Mouse (Mus musculus): Measurements from ENCODE around the gene Fxyd4.

The Fxyd4 gene

GRCm38 (mm10) chr6:117937222-117937932, at the start of gene Fxyd4:
TSS of gene Fxyd4 (minus strand) at chr6:117937692.
- DNase-seq: peak in 1 of 2 experiments; percentile 24

- DNase-seq: peak in 1 of 2 experiments; percentile 14
Observed at GRCm38 (mm10) chr6:117987173-117987572, 49.7 kb upstream of the Fxyd4 start.

DNA sequence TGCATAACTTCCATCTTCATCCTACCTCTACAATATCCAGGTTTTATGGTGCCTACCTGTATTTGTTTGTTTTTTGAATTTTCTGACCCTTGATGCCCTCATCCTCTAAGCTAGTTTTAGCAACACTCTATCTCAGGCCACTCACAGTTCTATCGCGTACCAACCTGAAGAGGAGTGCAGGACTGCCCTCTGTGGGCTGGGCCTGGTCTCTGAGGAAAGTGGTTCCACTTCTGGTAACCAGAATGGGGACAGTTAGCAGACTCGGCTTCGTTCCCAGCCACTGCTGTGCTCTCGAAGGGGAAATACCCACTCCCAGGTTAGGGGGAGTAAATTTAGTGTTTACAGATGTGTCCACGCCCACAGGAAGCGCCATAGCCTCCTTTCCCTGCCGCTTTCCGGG, 29.2 kb upstream of the Fxyd4 start:
- DNase-seq: no peak

DNA sequence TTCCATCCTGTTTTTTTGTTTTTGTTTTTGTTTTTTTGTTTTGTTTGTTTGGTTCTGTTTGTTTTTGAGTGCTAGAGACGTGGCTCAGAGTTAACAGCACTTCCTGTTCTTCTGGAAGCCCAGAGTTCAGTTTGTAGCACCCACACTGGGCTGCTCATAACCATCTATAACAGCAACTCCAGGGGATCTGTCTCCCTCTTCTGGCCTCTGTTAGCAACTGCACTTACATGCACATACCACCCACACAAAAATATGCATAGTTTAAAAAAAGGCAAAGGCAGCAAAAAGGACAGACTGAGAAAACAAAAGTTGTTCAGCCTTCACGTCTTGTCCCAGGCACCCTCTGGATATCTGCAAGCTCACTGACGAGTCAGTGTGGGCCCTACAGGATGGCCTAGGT, 25.7 kb upstream of the Fxyd4 start:
- DNase-seq: no peak

DNA sequence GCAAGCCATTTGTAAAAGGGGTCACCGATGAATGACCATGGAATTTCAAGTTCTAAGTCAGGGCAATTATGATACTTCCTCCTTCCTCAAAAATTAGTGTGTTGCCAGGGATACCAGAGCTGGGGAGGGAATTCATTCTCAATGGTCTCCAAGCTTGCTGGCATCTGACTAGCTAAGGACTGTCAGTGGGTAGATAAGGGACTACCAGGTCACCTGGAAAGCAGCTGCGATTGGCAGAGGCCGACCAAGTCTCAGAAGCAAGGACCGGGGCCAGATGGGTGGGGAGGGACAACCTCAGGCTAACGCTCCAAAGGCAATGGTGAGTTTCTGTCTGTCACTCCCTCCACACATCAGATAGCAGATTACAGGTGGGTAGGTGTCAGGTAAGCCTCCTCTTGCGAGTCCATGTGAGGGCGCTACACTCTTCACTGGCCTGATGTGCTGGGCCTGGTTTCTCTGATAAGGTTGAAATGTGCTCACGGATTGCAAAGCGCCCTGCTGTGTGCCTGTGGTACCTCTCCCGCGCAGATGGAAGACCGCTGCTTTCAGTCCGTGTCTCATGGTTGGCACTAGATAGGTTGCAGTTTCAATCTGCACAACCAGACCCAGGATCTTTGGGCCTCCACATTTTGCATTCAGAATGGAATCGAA, 19.5 kb upstream of the Fxyd4 start:
- peak; percentile 19 to 28 for DNase-seq

DNA sequence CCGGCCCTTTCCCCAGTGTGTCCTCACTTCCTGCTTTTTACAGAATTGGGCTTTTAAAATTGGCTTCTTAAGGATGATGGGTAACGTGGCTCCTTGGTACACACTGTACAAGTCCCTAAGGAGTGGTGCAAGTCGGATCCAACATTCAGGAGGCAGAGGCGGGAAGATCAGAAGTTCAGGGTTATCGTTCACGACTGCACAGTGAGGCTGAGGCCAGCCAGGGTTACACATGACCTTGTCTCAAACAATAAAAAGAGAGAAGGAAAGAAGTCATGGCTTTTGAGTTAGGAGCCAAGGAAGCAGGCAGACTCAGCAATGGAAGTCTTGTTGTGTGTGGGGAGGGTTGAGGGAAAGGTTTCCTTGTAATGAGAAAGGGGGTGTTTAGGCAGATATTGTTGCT, 18.7 kb upstream of the Fxyd4 start:
- DNase-seq: no peak

GRCm38 (mm10) chr6:117952330-117952729, 14.8 kb upstream of the Fxyd4 start:
- no peak for DNase-seq

- DNase-seq: no peak
Observed at GRCm38 (mm10) chr6:117943899-117944298, 6.4 kb upstream of the Fxyd4 start.

GRCm38 (mm10) chr6:117942769-117943168, 5.3 kb upstream of the Fxyd4 start:
- DNase-seq: peak; percentile 78 to 85

DNA sequence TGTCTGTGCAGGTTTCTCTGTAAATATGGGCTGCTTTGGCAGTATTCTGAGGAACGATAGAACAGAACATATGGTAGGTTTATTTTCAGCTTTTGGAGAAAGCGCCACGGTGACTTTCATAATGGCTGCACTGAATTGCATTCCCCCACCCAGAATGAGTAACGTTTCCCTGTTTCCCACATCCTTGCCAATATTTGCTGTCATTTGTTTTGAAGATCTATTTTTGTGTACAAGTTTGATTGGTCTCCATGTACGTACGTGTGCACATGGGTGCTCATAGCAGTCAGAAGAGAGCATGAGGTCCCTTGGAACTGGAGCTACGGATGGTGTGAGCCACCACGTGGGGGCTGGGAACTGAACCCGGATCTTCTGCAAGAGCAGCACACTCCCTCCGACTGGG, 1.5 kb upstream of the Fxyd4 start:
- peak; percentile 52 to 59 for DNase-seq

DNA sequence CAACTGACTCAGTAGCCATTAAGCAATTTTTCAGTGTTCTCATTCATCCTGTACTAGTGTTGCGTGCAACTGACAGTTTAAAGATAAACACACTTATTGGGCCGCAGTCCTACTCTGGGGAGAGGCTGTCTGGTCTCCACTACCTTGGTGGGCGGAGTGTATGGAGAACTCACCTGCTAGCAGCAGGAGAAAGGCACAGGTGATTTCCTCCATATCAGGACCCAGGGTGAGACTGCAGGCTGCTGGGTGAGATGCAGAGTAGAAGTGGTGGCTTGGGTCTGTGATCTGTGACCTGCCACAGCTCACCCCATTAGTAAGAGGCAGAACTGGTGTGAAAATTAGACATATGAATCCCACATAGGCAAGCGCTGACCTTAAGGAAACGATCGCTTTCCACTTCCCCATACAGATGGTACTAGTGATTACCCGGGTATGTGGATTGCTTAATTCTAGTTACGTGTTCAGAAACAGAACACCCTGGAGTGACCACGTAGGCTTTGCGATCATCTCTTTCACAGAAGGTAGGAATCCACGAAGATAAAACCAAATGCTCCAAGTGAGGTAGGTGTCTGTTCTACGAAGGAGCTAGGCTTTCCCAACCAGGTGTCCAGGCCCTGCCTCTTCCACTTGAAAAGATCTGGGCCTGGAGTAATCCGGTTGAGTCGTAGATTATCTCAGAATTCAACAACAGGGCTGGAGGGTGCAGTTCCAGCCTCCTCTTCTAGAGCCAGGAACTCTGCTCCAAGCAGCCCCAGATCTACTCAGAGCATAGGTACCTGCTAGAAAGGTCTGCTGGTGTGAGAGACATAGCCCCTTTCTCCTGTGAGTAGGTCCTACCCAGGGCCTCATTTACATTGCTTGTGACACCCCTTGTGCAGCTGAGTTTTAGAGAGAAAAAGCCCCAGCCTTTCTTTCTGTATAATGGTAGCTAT, 1.5 kb downstream of the Fxyd4 start:
- DNase-seq: no peak

- no peak for DNase-seq
Observed at GRCm38 (mm10) chr6:117934301-117934700, 3.2 kb downstream of the Fxyd4 start.

DNA sequence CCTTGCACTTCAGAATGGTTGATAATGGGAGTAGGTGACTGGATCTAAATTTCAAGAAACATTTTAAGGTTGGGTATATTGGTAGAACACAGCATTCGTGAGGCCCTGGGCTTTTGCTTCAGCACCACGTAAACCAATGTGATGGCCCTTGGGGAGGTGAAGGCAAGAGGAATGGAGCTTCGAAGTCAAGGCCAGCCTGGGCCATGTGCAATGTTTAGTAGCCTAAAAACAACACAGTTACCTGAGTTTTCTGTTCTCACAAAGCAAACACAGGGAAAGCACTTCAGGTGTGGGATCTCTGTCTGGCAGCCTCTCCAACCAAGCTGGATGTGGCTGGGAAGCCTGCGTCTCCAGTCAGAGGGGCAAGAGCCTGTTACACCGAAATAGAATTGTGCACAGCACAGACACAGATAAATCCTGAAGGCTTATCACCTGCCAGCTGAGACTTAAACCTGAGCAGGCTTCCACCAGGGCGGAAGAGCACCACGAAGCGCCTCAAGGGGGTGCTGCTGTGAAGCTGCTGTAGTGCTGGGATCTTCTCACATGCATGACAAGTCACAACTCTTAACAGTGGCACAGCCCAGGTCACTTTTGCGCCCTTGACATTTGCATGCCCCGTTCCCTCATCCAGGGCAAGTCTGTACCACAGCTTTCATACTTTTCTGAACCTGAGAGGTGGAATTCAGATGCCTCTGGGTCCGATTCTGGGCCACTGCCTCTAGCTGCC, 5.0 kb downstream of the Fxyd4 start:
- peak; percentile 49 to 64 for DNase-seq

GRCm38 (mm10) chr6:117929945-117930655, 7.4 kb downstream of the Fxyd4 start:
- DNase-seq: no peak

DNA sequence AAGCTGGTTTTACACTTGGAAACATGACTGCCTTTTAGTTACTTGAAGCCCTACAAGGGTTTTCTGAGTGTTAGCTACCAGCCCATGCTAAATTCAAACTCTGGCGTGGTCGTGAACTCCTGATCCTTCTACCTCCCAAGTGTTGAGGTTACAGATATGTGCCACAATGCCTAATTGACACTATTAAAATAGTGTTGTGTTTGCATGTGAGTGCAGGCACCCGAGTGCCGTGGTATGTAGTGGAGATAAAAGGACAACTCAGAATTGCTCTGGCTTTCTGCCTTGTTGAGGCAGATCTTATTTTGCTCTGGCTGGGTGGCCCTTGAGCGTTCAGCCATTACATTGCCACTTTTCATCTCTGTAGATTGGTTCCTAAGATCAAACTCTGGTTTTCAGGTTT, 8.7 kb downstream of the Fxyd4 start:
- DNase-seq: no peak

- DNase-seq: no peak
Observed at GRCm38 (mm10) chr6:117927955-117928354, 9.5 kb downstream of the Fxyd4 start.

DNA sequence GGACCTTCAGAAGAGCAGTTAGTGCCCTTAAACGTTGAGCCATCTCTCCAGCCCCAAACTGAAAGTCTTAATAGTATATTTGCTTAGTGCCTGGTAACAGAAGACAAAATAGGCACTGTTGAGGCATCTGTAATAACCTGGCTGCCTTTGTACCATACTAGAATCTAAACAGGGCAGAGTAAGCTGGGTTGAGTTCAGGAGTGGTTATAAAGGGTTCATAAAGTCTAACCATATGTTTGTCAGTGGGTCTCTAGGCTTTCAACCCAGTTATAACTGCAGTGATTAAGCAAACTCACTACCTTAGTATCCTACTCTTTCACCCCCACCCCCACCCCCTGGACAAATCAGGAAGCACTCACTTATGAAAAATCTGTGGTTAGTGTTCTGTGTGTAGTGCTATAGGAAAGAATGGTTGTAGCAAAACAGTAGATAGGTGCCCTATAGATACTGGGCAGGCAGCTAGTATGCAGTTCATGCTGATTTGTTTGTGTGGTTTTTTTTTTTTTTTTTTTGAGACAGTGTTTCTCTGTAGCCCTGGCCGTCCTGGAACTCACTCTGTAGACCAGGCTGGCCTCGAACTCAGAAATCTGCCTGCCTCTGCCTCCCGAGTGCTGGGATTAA, 10.5 kb downstream of the Fxyd4 start:
- DNase-seq: no peak

DNA sequence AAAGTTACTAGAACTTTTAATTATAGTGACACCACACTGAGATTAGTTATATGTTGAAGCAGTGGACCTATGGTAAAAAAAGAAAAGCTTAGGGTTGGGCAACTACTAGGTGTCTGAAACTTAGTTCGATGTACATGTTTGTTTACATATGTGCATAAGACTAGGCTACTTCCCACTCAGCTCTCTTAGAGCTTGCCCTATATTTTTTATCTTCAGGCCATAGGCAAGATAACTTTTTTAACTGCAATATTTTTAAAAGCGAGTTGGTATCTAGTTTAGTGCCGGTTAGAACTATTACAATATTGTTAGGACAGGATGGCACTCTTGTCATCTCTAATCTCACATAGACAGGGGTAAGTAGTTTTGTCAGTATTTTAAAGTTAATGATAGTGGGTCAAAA, 15.5 kb downstream of the Fxyd4 start:
- DNase-seq: no peak

DNA sequence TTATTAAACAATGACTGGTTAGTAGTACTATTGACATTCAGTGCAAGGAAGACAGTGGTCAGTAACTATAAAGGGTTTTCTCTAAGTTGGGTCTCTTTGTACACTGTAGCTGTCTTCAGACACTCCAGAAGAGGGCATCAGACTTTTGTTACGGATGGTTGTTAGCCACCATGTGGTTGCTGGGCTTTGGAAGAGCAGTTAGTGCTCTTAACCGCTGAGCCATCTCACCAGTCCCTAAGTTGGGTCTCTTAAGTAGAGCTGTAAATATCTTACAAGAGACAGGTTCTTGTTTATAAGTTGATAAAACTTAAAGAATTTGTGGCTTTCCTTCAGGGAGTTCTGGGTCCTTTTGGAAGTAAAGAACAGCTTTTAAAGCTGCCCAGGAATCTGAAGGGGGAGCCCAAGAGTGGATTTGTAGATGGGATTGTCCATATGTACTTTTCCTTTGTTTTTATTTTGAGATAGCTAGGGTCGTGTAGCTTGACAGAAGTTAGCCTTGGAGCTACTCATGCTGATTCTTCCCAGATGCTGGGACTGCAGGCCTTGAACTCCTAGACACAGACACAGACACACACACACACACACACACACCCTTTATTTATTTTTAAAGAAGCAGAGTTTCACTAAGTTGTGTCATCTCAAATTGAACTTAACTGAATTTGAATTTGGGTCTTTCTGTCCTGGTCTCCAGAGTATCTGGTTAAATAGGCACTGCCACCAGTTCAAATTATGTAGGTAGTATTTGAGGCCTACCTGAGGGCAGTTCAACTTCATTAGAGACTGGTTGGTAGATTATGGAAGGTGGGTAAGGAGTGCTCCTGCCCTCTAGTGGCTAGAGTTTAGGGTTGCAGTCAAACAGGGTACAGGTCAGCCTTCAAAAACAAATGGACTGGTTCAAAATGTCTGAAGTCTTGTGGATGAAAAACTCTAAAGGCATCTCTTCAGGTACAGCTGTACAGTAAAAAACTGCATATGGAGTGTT, 16.5 kb downstream of the Fxyd4 start:
- DNase-seq: peak; percentile 35 to 44

DNA sequence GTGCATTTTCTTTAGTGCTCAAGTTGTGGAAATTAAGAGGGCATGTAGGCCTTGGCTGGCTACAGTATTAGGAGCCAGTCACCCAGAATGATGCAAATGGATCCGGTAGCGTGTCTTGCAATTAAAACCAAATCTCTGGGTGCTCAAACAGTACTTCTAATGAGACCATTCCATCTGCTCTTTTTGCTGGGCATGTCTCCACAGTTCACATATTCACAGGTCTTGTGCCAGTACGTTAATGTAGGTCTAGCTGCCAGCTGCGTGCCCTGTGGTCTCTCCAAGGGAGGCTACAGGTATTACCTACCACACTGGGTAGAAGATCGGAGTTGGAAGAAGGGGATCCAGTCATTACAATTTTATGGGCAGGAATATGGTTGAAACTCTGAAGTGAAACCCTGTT, 19.4 kb downstream of the Fxyd4 start:
- DNase-seq: peak in 1 of 2 experiments; percentile 23
